Mouse (Mus musculus): ENCODE measurements around the gene Tmcc3.

DNA sequence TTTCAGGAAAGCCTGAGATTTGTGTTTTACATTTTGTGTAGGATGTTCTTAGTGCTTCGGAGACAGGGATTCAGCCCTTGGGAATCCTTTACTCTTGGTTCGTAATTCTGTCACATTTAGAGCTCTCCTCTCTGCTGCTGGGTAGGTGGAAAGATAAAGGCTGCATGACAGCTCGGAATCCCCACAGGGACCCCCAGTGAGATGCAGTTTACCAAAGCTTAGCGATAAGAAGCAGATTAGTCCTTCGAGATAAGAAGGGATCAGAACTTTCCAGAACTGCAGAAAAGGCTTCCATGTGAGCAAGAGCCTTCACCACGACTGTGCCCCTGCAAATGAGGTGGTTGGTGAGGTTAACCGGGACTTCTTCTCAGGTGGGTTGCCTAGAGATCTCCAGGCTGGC, 122.2 kb downstream of the Tmcc3 start:
- no peak for TF ChIP-seq CTCF (IDR thresholded peaks at IDR 0.05; ENCODE audit: low read depth, low read length)
- no peak for TF ChIP-seq POLR2A (IDR thresholded peaks at IDR 0.05; ENCODE audit: insufficient read depth, low read length)
- TF ChIP-seq EP300 (IDR thresholded peaks at IDR 0.05; ENCODE audit: insufficient read depth, low read depth, low read length) = no peak

Measured in ES-Bruce4 (cell line).